Mouse (Mus musculus) liver, embryonic 15.5 days (tissue): Measurements from ENCODE around the gene Slc12a6. TPM values are rescaled to one million over a fixed set of nuclear protein-coding genes. Genes with fewer than 3 reads are reported as not detected.

ENCODE experiments used
- ATAC-seq: fragments of 200-750 bp; cut with Nextera tagmentation; 2 replicates; pipeline ENCODE4 v1.8.0; 2017; ENCODE audit warnings: moderate number of reproducible peaks, mild to moderate bottlenecking, moderate library complexity; ENCODE audit not compliant: insufficient read depth
- H3K27ac ChIP-seq: fragments of 300-500 bp; sonication (generic); replicated peaks from 2 replicates; pipeline ENCODE4 v1.5.1; 2015; ENCODE audit warnings: mild to moderate bottlenecking, inconsistent platforms
- H3K27me3 ChIP-seq: fragments of 300-500 bp; sonication (generic); 2 replicates; pipeline ENCODE4 v1.6.1; 2015; ENCODE audit warnings: mild to moderate bottlenecking, inconsistent platforms
- H3K36me3 ChIP-seq: fragments of 300-500 bp; sonication (generic); replicated peaks from 2 replicates; pipeline ENCODE4 v1.6.1; 2015; ENCODE audit warnings: moderate library complexity, mild to moderate bottlenecking, inconsistent platforms
- H3K4me1 ChIP-seq: fragments of 300-500 bp; sonication (generic); replicated peaks from 2 replicates; pipeline ENCODE4 v1.6.1; 2015; ENCODE audit warnings: inconsistent platforms
- H3K4me2 ChIP-seq: fragments of 300-500 bp; sonication (generic); 2 replicates; pipeline ENCODE4 v1.6.1; 2015; ENCODE audit warnings: moderate library complexity, mild to moderate bottlenecking, inconsistent platforms
- H3K4me3 ChIP-seq: fragments of 300-500 bp; sonication (generic); replicated peaks from 2 replicates; pipeline ENCODE4 v1.5.1; 2015; ENCODE audit warnings: mild to moderate bottlenecking, inconsistent platforms
- H3K9ac ChIP-seq: fragments of 300-500 bp; sonication (generic); 2 replicates; pipeline ENCODE4 v1.6.1; 2015; ENCODE audit warnings: moderate library complexity, mild to moderate bottlenecking, inconsistent platforms
- H3K9me3 ChIP-seq: fragments of 300-500 bp; sonication (generic); replicated peaks from 2 replicates; pipeline ENCODE4 v1.6.1; 2016; ENCODE audit warnings: inconsistent platforms
- whole genome bisulfite sequencing: fragments of 180-500 bp; shearing (Covaris S2); methylation state at CpG from one replicate; pipeline ENCODE4 v1.1.7; 2015; ENCODE audit warnings: mixed read lengths; ENCODE audit not compliant: insufficient replicate concordance; 5-methylcytosine and 5-hydroxymethylcytosine counted together
- polyA plus RNA-seq: library from polyadenylated mRNA; unstranded; fragments of >200 nt; fragmentation: Nextera tagmentation; extraction: Ambion mirVana; gene quantifications from 2 replicates; pipeline ENCODE4 v1.2.1, GENCODE M21; 2015

Gene Slc12a6
- polyA plus RNA-seq, 1 experiment from 2014 or later, result 3.8 TPM

GRCm38 (mm10) chr2:112287059-112287458, 21.4 kb downstream of the Slc12a6 start:
- ATAC-seq, result no peak

GRCm38 (mm10) chr2:112289507-112289906, 23.9 kb downstream of the Slc12a6 start:
- Histone ChIP-seq H3K9ac (no peak overlapping the region), H3K4me3 (no peak overlapping the region), H3K4me1 (peaks cover 15% of the 10 kb centered on the region), H3K4me2 (no peak overlapping the region), H3K27ac (no peak overlapping the region), H3K9me3 (no peaks in the 10 kb centered on the region), H3K36me3 (no peaks in the 10 kb centered on the region; the same call in 1 of the 2 replicates), H3K27me3 (no peaks in the 10 kb centered on the region)
- ATAC-seq, result no peak
- 83% methylated on average over 3 of the region's 3 CpGs for WGBS

More at GRCm38 (mm10) chr2:112287059-112287458, 21.4 kb downstream of the Slc12a6 start:
- no peak overlapping the region for H3K4me2 ChIP-seq
- H3K9me3 ChIP-seq, result no peaks in the 10 kb centered on the region
- H3K4me3 ChIP-seq, result no peak overlapping the region
- peaks cover 23% of the 10 kb centered on the region for H3K4me1 ChIP-seq
- H3K27ac ChIP-seq, result no peak overlapping the region
- no peak overlapping the region for H3K9ac ChIP-seq
- H3K27me3 ChIP-seq, result no peaks in the 10 kb centered on the region
- no peaks in the 10 kb centered on the region for H3K36me3 ChIP-seq
- WGBS, result 53% methylated on average over 4 of the region's 4 CpGs

GRCm38 (mm10) chr2:112292823-112293222, 27.2 kb downstream of the Slc12a6 start:
- Histone ChIP-seq H3K4me3 (no peak overlapping the region), H3K27ac (no peak overlapping the region), H3K4me2 (no peak overlapping the region), H3K27me3 (no peaks in the 10 kb centered on the region), H3K9ac (no peak overlapping the region), H3K9me3 (no peaks in the 10 kb centered on the region), H3K4me1 (0 out of 2 replicates have a peak, but pooled peaks cover 4% of the 10 kb centered on the region), H3K36me3 (no peaks in the 10 kb centered on the region; the same call in 1 of the 2 replicates)
- whole genome bisulfite sequencing, result 73% methylated on average over 2 of the region's 2 CpGs
- ATAC-seq, result no peak

- Histone ChIP-seq H3K9me3 (no peaks in the 10 kb centered on the region), H3K9ac (no peak overlapping the region), H3K27ac (no peak overlapping the region), H3K4me2 (no peak overlapping the region), H3K4me1 (0 out of 2 replicates have a peak, but pooled peaks cover 4% of the 10 kb centered on the region), H3K4me3 (no peak overlapping the region), H3K36me3 (no peaks in the 10 kb centered on the region; the same call in 1 of the 2 replicates), H3K27me3 (no peaks in the 10 kb centered on the region)
- WGBS, result 79% methylated on average over 3 of the region's 3 CpGs
- no peak for ATAC-seq
Observed at GRCm38 (mm10) chr2:112296211-112296610, 30.6 kb downstream of the Slc12a6 start.

DNA sequence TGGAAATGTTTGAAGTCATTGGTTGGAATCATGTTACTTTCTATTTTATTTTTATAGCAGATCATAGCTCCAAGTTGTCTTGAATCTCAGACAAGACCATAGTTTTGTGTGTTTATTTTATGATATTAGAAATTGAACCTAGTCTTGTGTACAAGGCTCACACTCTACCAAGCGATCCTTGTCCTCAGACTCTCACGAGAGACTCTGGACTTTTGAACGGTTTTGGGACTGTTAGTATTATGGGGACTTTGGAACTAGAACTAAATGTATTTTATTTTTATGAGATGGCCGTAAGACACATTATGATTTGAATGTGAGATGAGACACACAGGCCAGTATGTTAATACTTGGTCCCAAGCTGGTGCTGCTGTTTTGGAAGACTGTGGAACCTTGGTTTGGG, 32.6 kb downstream of the Slc12a6 start:
- H3K36me3 ChIP-seq, result no peaks in the 10 kb centered on the region; the same call in 1 of the 2 replicates
- H3K4me1 ChIP-seq, result no peaks in the 10 kb centered on the region
- H3K9ac ChIP-seq, result no peak overlapping the region
- H3K9me3 ChIP-seq, result no peaks in the 10 kb centered on the region
- 78% methylated on average over 4 of the region's 4 CpGs for WGBS
- no peak overlapping the region for H3K27ac ChIP-seq
- no peak overlapping the region for H3K4me2 ChIP-seq
- no peak for ATAC-seq
- no peaks in the 10 kb centered on the region for H3K27me3 ChIP-seq
- H3K4me3 ChIP-seq, result no peak overlapping the region

DNA sequence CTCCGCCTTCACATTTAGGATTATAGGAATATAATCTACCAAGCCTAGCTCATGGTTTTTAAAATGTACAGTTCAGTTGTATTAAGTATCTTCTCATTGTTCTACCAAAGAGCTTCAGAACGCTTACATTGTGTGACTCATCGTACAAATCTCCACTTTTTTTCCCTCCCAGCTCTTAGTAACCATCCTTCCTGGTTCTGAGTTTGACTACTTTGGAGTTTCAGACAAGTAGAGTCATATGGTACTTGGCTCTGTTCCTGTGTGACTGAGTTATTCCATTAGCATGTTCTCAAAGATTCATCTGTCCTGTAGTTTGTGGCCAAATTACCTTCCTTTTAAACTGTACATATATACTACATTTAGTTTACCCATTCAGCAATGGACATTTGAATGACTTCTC, 43.0 kb downstream of the Slc12a6 start:
- no peak overlapping the region; the same call in 1 of the 2 replicates for H3K4me2 ChIP-seq
- peaks cover 9% of the 10 kb centered on the region for H3K4me1 ChIP-seq
- no peak for ATAC-seq
- H3K27ac ChIP-seq, result no peak overlapping the region
- no peak overlapping the region for H3K4me3 ChIP-seq
- H3K36me3 ChIP-seq, result no peaks in the 10 kb centered on the region
- 68% methylated on average over 3 of the region's 3 CpGs for WGBS
- no peak overlapping the region for H3K9ac ChIP-seq
- H3K9me3 ChIP-seq, result no peaks in the 10 kb centered on the region
- no peaks in the 10 kb centered on the region for H3K27me3 ChIP-seq

DNA sequence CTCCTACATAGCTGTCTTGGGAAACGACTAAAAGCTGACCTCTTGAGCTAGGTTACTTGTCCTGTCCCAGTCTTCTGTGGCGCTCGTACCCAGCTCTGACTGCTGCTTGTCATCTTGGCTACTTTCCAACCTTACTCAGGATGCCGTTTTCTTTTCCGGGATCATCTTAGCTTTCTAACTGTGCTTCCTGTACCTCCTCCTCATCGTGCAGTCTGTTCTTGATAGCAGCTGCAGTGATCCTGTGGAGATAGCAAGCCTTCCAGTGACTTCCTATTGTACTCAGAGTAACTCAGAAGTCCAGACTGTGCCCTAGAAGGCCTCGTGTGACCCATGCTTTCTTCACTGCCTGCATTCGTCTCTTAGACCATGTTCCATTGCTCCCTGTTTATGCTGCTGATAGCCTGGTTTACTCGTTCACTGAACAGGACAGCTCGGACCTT, 43.6 kb downstream of the Slc12a6 start:
- Histone ChIP-seq H3K27me3 (no peaks in the 10 kb centered on the region), H3K4me2 (no peak overlapping the region; the same call in 1 of the 2 replicates), H3K36me3 (no peaks in the 10 kb centered on the region), H3K4me1 (peaks cover 9% of the 10 kb centered on the region), H3K9me3 (no peaks in the 10 kb centered on the region), H3K9ac (no peak overlapping the region), H3K27ac (no peak overlapping the region), H3K4me3 (no peak overlapping the region)
- peak; percentile 28; the same call in 1 of the 2 replicates for ATAC-seq
- 21% methylated on average over 10 of the region's 10 CpGs for WGBS

DNA sequence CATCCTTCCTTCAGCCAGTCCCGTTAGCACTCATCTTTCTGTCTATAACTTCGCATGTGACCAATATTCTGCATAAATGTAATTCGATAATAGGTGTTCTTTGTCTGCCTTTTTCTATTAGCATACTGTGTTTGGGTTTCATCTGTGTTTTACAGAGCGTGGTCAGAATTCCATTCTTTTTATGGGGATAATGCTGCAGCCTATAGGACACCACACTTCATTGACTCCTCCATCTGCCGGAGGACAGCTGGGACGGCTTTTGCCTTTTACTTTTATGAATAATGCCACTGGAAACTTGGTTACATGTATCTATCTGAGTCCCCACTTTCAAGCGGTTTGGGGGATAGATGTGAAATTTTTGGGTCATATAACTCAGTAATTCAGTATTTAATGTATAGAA, 50.0 kb downstream of the Slc12a6 start:
- Histone ChIP-seq H3K4me3 (no peak overlapping the region), H3K9me3 (no peaks in the 10 kb centered on the region), H3K27me3 (no peaks in the 10 kb centered on the region), H3K4me1 (no peaks in the 10 kb centered on the region), H3K9ac (no peak overlapping the region), H3K27ac (no peak overlapping the region), H3K4me2 (no peak overlapping the region), H3K36me3 (no peaks in the 10 kb centered on the region)
- ATAC-seq, result no peak
- 84% methylated on average over 7 of the region's 7 CpGs for WGBS

- Histone ChIP-seq H3K27me3 (no peaks in the 10 kb centered on the region), H3K4me1 (no peaks in the 10 kb centered on the region), H3K9me3 (no peaks in the 10 kb centered on the region), H3K27ac (no peak overlapping the region), H3K4me3 (no peak overlapping the region), H3K36me3 (no peaks in the 10 kb centered on the region), H3K9ac (no peak overlapping the region), H3K4me2 (no peak overlapping the region)
- ATAC-seq, result no peak
- WGBS, result 72% methylated on average over 2 of the region's 2 CpGs
Observed at GRCm38 (mm10) chr2:112318227-112318626, 52.6 kb downstream of the Slc12a6 start.

DNA sequence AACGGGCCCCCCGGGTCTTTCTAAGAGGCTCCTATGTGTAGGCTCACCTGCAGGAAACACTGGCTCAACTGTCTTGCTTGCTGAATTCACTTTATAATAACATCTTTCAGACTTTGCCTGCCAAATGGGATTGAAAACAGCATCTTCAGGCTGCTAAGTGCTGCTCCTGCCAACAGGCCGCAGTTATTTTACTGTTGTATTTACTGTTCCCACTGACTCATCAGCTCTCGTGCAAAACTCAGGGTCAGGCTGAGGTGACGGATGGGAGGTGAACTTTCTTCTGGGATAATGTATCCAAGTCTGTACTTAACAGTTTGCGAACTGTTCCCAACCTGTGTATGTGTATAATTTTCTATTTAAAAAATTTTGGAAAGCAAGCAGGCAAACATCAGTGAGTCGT, 53.3 kb downstream of the Slc12a6 start:
- ATAC-seq, result no peak
- H3K4me3 ChIP-seq, result no peak overlapping the region
- 80% methylated on average over 7 of the region's 7 CpGs for WGBS
- H3K4me2 ChIP-seq, result no peak overlapping the region
- H3K27ac ChIP-seq, result no peak overlapping the region
- H3K27me3 ChIP-seq, result no peaks in the 10 kb centered on the region
- no peaks in the 10 kb centered on the region for H3K36me3 ChIP-seq
- no peaks in the 10 kb centered on the region for H3K9me3 ChIP-seq
- no peaks in the 10 kb centered on the region for H3K4me1 ChIP-seq
- H3K9ac ChIP-seq, result no peak overlapping the region

- ATAC-seq, result peak; percentile 83
- Histone ChIP-seq H3K4me1 (peaks cover 26% of the 10 kb centered on the region), H3K27ac (0 out of 2 replicates have a peak overlapping the region, but pooled peaks have one; percentile 4), H3K4me2 (peak overlapping the region; percentile 18; the same call in 1 of the 2 replicates), H3K27me3 (no peaks in the 10 kb centered on the region), H3K9ac (no peak overlapping the region; the same call in 1 of the 2 replicates), H3K9me3 (no peaks in the 10 kb centered on the region), H3K4me3 (no peak overlapping the region), H3K36me3 (no peaks in the 10 kb centered on the region)
- 61% methylated on average over 11 of the region's 11 CpGs for WGBS
Observed at GRCm38 (mm10) chr2:112328069-112328777, 62.6 kb downstream of the Slc12a6 start.
